Mouse (Mus musculus): Measurements from ENCODE around the gene Treml1.

DNA sequence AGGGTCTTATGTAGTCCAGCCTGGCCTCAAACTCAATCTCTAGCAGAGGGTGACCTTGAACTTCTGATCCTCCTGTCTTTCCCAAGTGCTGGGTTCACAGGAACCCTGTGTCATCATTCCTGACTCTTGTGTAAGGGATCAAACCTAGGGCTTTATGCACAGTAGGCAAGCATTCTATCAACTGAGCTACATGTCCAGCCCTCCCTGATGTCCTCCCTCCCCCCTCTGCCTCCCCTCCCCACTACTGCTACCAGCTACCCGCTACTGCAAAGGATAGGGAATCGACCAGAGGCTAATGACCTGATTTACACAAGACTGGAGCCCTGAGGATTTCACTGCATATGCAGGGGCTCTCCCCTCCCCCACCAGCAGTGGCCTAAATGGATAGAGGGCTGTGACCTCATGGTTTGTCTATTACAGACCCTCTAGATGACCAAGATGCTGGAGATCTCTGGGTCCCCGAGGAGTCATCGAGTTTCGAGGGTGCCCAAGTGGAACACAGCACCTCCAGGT, 9.0 kb upstream of the Treml1 start:
- TF ChIP-seq CTCF (IDR thresholded peaks at IDR 0.05; ENCODE audit: low read depth, low read length) (no peak), GATA2 (IDR thresholded peaks at IDR 0.05; ENCODE audit: borderline replicate concordance, low read depth, low read length) (no peak), GATA1 (IDR thresholded peaks at IDR 0.05; ENCODE audit: borderline replicate concordance, low read length) (no peak), TAL1 (conservative IDR thresholded peaks at IDR 0.05; ENCODE audit: low read depth, low read length) (no peak)

Data from G1E (cell line).